Mouse (Mus musculus) gastrocnemius, postnatal 4 days (tissue): ENCODE measurements at regions not wholly inside any gene's neighbourhood (a gene's known extent, or its start where the extent isn't known, plus 50 kb on each side); places are given as distances from the start of the nearest gene placed in this dataset.
"Not testable (repeated sequence)": the region's sequence is repeated elsewhere in the genome, so short reads cannot be mapped to it uniquely, and the experiment has no call there.

Experiments used
- DNase-seq, 2 experiments: peaks; one replicate each; pipeline ENCODE4 v3.0.0; 2021 to 2022; ENCODE audit warnings: low spot score in 2 of 2, mixed read lengths in 2 of 2

- no peak for DNase-seq
Measured at GRCm38 (mm10) chr2:117446876-117447275, 104.1 kb upstream of the Rasgrp1 start.

GRCm38 (mm10) chr2:117450172-117450865 lies 107.5 kb upstream of the Rasgrp1 start:
- DNase-seq, result no peak

GRCm38 (mm10) chr2:117451818-117452217 lies 109.0 kb upstream of the Rasgrp1 start:
- no peak for DNase-seq

GRCm38 (mm10) chr2:117455021-117455739 lies 112.4 kb upstream of the Rasgrp1 start:
- DNase-seq, result no peak

GRCm38 (mm10) chr2:117455740-117456455 lies 113.1 kb upstream of the Rasgrp1 start:
- DNase-seq, result no peak

- no peak for DNase-seq
Measured at GRCm38 (mm10) chr2:117456456-117457020, 113.7 kb upstream of the Rasgrp1 start.

GRCm38 (mm10) chr2:117461541-117462290 lies 118.9 kb upstream of the Rasgrp1 start:
- no peak for DNase-seq

GRCm38 (mm10) chr2:117474885-117475542 lies 132.2 kb upstream of the Rasgrp1 start:
- DNase-seq, result no peak

GRCm38 (mm10) chr2:117475561-117475960 lies 132.8 kb upstream of the Rasgrp1 start:
- DNase-seq, result no peak

GRCm38 (mm10) chr2:117477503-117477902 lies 134.7 kb upstream of the Rasgrp1 start:
- not testable (repeated sequence) for DNase-seq

- DNase-seq, result not testable (repeated sequence)
Measured at GRCm38 (mm10) chr2:117479244-117480009, 136.6 kb upstream of the Rasgrp1 start.

GRCm38 (mm10) chr2:117486447-117486846 lies 143.6 kb upstream of the Rasgrp1 start:
- DNase-seq, result no peak

GRCm38 (mm10) chr2:117498565-117498964 lies 155.8 kb upstream of the Rasgrp1 start:
- no peak for DNase-seq

- DNase-seq, result no peak
Measured at GRCm38 (mm10) chr2:117502611-117503010, 159.8 kb upstream of the Rasgrp1 start.

- DNase-seq, result no peak
Measured at GRCm38 (mm10) chr2:117511737-117512136, 168.9 kb upstream of the Rasgrp1 start.

- DNase-seq, result no peak
Measured at GRCm38 (mm10) chr2:117512551-117512950, 169.8 kb upstream of the Rasgrp1 start.

GRCm38 (mm10) chr2:117524437-117524836 lies 181.6 kb upstream of the Rasgrp1 start:
- no peak for DNase-seq

GRCm38 (mm10) chr2:117538865-117539264 lies 196.1 kb upstream of the Rasgrp1 start:
- DNase-seq, result no peak

GRCm38 (mm10) chr2:117539285-117539684 lies 196.5 kb upstream of the Rasgrp1 start:
- no peak for DNase-seq

- DNase-seq, result peak in 1 of 2 experiments; percentile 64
Measured at GRCm38 (mm10) chr2:117541471-117541870, 198.7 kb upstream of the Rasgrp1 start.
